Mouse (Mus musculus): Measurements from ENCODE around the gene Pdxdc1. TPM values are rescaled to one million over a fixed set of nuclear protein-coding genes. Genes with fewer than 3 reads are reported as not detected.

Gene Pdxdc1
- polyA plus RNA-seq, 1 experiment from 2014 or later: 25.2 TPM

DNA sequence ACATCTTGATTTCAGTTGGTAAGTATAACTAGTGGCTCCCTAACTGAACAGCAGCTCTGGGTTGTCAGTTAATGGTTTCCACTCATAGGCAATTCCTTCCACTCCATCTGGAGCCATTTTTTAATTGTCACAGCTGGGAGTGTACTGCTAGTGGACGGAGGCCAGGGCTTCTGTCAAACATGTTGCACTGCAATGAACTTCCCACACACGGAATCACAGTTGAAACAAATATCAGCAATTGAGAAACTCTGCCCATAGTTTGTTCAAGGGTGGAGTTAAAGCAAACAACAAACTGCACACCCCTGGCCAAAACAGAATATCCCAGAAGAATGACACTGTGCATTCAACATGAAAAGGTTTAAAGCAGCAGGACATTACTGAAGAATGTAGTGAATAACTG is 4.0 kb downstream of the Pdxdc1 start:
- Histone ChIP-seq H3K27me3 (ENCODE audit: control insufficient read depth, insufficient read depth, low read depth, low read length) (no peaks in the 10 kb centered on the region), H3K27ac (ENCODE audit: low read length) (no peak overlapping the region), H3K4me3 (ENCODE audit: low read depth, low read length) (no peak overlapping the region), H3K4me1 (ENCODE audit: control insufficient read depth, low read depth, low read length) (peaks cover 17% of the 10 kb centered on the region), H3K4me2 (ENCODE audit: low read depth, low read length) (no peak overlapping the region), H3K36me3 (ENCODE audit: control insufficient read depth, insufficient read depth) (no peaks in the 10 kb centered on the region), H3K9me3 (replicated peaks; ENCODE audit: control insufficient read depth, low read length) (no peaks in the 10 kb centered on the region), H3K9ac (ENCODE audit: low read depth, low read length) (no peak overlapping the region)
- no peak for ATAC-seq (ENCODE audit: low read depth)
- 58% methylated on average over 2 of the region's 2 CpGs for WGBS (ENCODE audit: insufficient replicate concordance)

GRCm38 (mm10) chr16:13896357-13896756 is 6.6 kb downstream of the Pdxdc1 start:
- no peaks in the 10 kb centered on the region for H3K9me3 ChIP-seq (replicated peaks; ENCODE audit: control insufficient read depth, low read length)
- no peak overlapping the region for H3K27ac ChIP-seq (ENCODE audit: low read length)
- H3K27me3 ChIP-seq (ENCODE audit: control insufficient read depth, insufficient read depth, low read depth, low read length): no peaks in the 10 kb centered on the region
- no peak; the same call in 1 of the 2 replicates for ATAC-seq (ENCODE audit: low read depth)
- WGBS (ENCODE audit: insufficient replicate concordance): 33% methylated on average over 3 of the region's 3 CpGs
- H3K4me2 ChIP-seq (ENCODE audit: low read depth, low read length): no peak overlapping the region
- H3K4me1 ChIP-seq (ENCODE audit: control insufficient read depth, low read depth, low read length): peaks cover 5% of the 10 kb centered on the region
- no peak overlapping the region for H3K9ac ChIP-seq (ENCODE audit: low read depth, low read length)
- no peaks in the 10 kb centered on the region for H3K36me3 ChIP-seq (ENCODE audit: control insufficient read depth, insufficient read depth)
- H3K4me3 ChIP-seq (ENCODE audit: low read depth, low read length): no peak overlapping the region

GRCm38 (mm10) chr16:13895740-13896139 is 7.2 kb downstream of the Pdxdc1 start:
- 45% methylated on average over 3 of the region's 3 CpGs for WGBS (ENCODE audit: insufficient replicate concordance)
- no peak overlapping the region for H3K9ac ChIP-seq (ENCODE audit: low read depth, low read length)
- no peak overlapping the region for H3K4me2 ChIP-seq (ENCODE audit: low read depth, low read length)
- no peak for ATAC-seq (ENCODE audit: low read depth)
- no peak overlapping the region for H3K27ac ChIP-seq (ENCODE audit: low read length)
- no peaks in the 10 kb centered on the region for H3K27me3 ChIP-seq (ENCODE audit: control insufficient read depth, insufficient read depth, low read depth, low read length)
- H3K4me3 ChIP-seq (ENCODE audit: low read depth, low read length): no peak overlapping the region
- no peaks in the 10 kb centered on the region for H3K36me3 ChIP-seq (ENCODE audit: control insufficient read depth, insufficient read depth)
- peaks cover 3% of the 10 kb centered on the region; the same call in 1 of the 2 replicates for H3K4me1 ChIP-seq (ENCODE audit: control insufficient read depth, low read depth, low read length)
- H3K9me3 ChIP-seq (replicated peaks; ENCODE audit: control insufficient read depth, low read length): no peaks in the 10 kb centered on the region

- H3K27ac ChIP-seq (ENCODE audit: low read length): no peak overlapping the region
- H3K36me3 ChIP-seq (ENCODE audit: control insufficient read depth, insufficient read depth): no peaks in the 10 kb centered on the region
- H3K9ac ChIP-seq (ENCODE audit: low read depth, low read length): no peak overlapping the region
- peaks cover 3% of the 10 kb centered on the region; the same call in 1 of the 2 replicates for H3K4me1 ChIP-seq (ENCODE audit: control insufficient read depth, low read depth, low read length)
- H3K4me3 ChIP-seq (ENCODE audit: low read depth, low read length): no peak overlapping the region
- H3K27me3 ChIP-seq (ENCODE audit: control insufficient read depth, insufficient read depth, low read depth, low read length): no peaks in the 10 kb centered on the region
- H3K9me3 ChIP-seq (replicated peaks; ENCODE audit: control insufficient read depth, low read length): no peaks in the 10 kb centered on the region
- 68% methylated on average over 2 of the region's 2 CpGs for WGBS (ENCODE audit: insufficient replicate concordance)
- no peak overlapping the region for H3K4me2 ChIP-seq (ENCODE audit: low read depth, low read length)
- ATAC-seq (ENCODE audit: low read depth): no peak
These were observed 8.8 kb downstream of the Pdxdc1 start for GRCm38 (mm10) chr16:13894097-13894496.

- no peak overlapping the region for H3K27ac ChIP-seq (ENCODE audit: low read length)
- no peaks in the 10 kb centered on the region for H3K36me3 ChIP-seq (ENCODE audit: control insufficient read depth, insufficient read depth)
- peaks cover 3% of the 10 kb centered on the region; the same call in 1 of the 2 replicates for H3K4me1 ChIP-seq (ENCODE audit: control insufficient read depth, low read depth, low read length)
- H3K9ac ChIP-seq (ENCODE audit: low read depth, low read length): no peak overlapping the region
- no peak overlapping the region for H3K4me2 ChIP-seq (ENCODE audit: low read depth, low read length)
- no peaks in the 10 kb centered on the region for H3K27me3 ChIP-seq (ENCODE audit: control insufficient read depth, insufficient read depth, low read depth, low read length)
- no peak for ATAC-seq (ENCODE audit: low read depth)
- H3K4me3 ChIP-seq (ENCODE audit: low read depth, low read length): no peak overlapping the region
- no peaks in the 10 kb centered on the region for H3K9me3 ChIP-seq (replicated peaks; ENCODE audit: control insufficient read depth, low read length)
These were observed 10.1 kb downstream of the Pdxdc1 start for GRCm38 (mm10) chr16:13892850-13893249.

- H3K9ac ChIP-seq (ENCODE audit: low read depth, low read length): no peak overlapping the region
- WGBS (ENCODE audit: insufficient replicate concordance): 79% methylated on average over 2 of the region's 2 CpGs
- H3K4me2 ChIP-seq (ENCODE audit: low read depth, low read length): no peak overlapping the region
- H3K4me3 ChIP-seq (ENCODE audit: low read depth, low read length): no peak overlapping the region
- ATAC-seq (ENCODE audit: low read depth): no peak
- H3K27me3 ChIP-seq (ENCODE audit: control insufficient read depth, insufficient read depth, low read depth, low read length): no peaks in the 10 kb centered on the region
- no peak overlapping the region for H3K27ac ChIP-seq (ENCODE audit: low read length)
- H3K9me3 ChIP-seq (replicated peaks; ENCODE audit: control insufficient read depth, low read length): no peaks in the 10 kb centered on the region
- no peaks in the 10 kb centered on the region for H3K4me1 ChIP-seq (ENCODE audit: control insufficient read depth, low read depth, low read length)
- no peaks in the 10 kb centered on the region for H3K36me3 ChIP-seq (ENCODE audit: control insufficient read depth, insufficient read depth)
These were observed 12.5 kb downstream of the Pdxdc1 start for GRCm38 (mm10) chr16:13890449-13890848.

- WGBS (ENCODE audit: insufficient replicate concordance): 45% methylated on average over 3 of the region's 3 CpGs
- Histone ChIP-seq H3K4me2 (ENCODE audit: low read depth, low read length) (no peak overlapping the region), H3K27me3 (ENCODE audit: control insufficient read depth, insufficient read depth, low read depth, low read length) (no peaks in the 10 kb centered on the region), H3K36me3 (ENCODE audit: control insufficient read depth, insufficient read depth) (no peaks in the 10 kb centered on the region; the same call in 1 of the 2 replicates), H3K9me3 (replicated peaks; ENCODE audit: control insufficient read depth, low read length) (no peaks in the 10 kb centered on the region), H3K4me3 (ENCODE audit: low read depth, low read length) (no peak overlapping the region), H3K9ac (ENCODE audit: low read depth, low read length) (no peak overlapping the region), H3K4me1 (ENCODE audit: control insufficient read depth, low read depth, low read length) (no peaks in the 10 kb centered on the region), H3K27ac (ENCODE audit: low read length) (no peak overlapping the region)
- ATAC-seq (ENCODE audit: low read depth): no peak
These were observed 19.7 kb downstream of the Pdxdc1 start for GRCm38 (mm10) chr16:13883094-13883774.

GRCm38 (mm10) chr16:13875483-13875882 is 27.4 kb downstream of the Pdxdc1 start:
- H3K27me3 ChIP-seq (ENCODE audit: control insufficient read depth, insufficient read depth, low read depth, low read length): no peaks in the 10 kb centered on the region
- H3K27ac ChIP-seq (ENCODE audit: low read length): no peak overlapping the region
- no peaks in the 10 kb centered on the region for H3K9me3 ChIP-seq (replicated peaks; ENCODE audit: control insufficient read depth, low read length)
- no peak overlapping the region for H3K4me3 ChIP-seq (ENCODE audit: low read depth, low read length)
- ATAC-seq (ENCODE audit: low read depth): no peak
- H3K4me1 ChIP-seq (ENCODE audit: control insufficient read depth, low read depth, low read length): no peaks in the 10 kb centered on the region
- WGBS (ENCODE audit: insufficient replicate concordance): 86% methylated on average over 4 of the region's 4 CpGs
- no peak overlapping the region for H3K4me2 ChIP-seq (ENCODE audit: low read depth, low read length)
- no peak overlapping the region for H3K9ac ChIP-seq (ENCODE audit: low read depth, low read length)
- H3K36me3 ChIP-seq (ENCODE audit: control insufficient read depth, insufficient read depth): peaks cover 3% of the 10 kb centered on the region; the same call in 1 of the 2 replicates

GRCm38 (mm10) chr16:13867910-13868514 is 34.9 kb downstream of the Pdxdc1 start:
- H3K9me3 ChIP-seq (replicated peaks; ENCODE audit: control insufficient read depth, low read length): no peaks in the 10 kb centered on the region
- peak overlapping the region; percentile 36 for H3K4me3 ChIP-seq (ENCODE audit: low read depth, low read length)
- peak overlapping the region; percentile 45 for H3K4me2 ChIP-seq (ENCODE audit: low read depth, low read length)
- peaks cover 6% of the 10 kb centered on the region; the same call in 1 of the 2 replicates for H3K36me3 ChIP-seq (ENCODE audit: control insufficient read depth, insufficient read depth)
- no peaks in the 10 kb centered on the region for H3K27me3 ChIP-seq (ENCODE audit: control insufficient read depth, insufficient read depth, low read depth, low read length)
- H3K9ac ChIP-seq (ENCODE audit: low read depth, low read length): no peak overlapping the region
- H3K4me1 ChIP-seq (ENCODE audit: control insufficient read depth, low read depth, low read length): no peaks in the 10 kb centered on the region
- no peak for ATAC-seq (ENCODE audit: low read depth)
- H3K27ac ChIP-seq (ENCODE audit: low read length): no peak overlapping the region
- WGBS (ENCODE audit: insufficient replicate concordance): 35% methylated on average over 42 of the region's 42 CpGs

All from liver, embryonic 16.5 days (tissue).